Mouse (Mus musculus): ENCODE results near the gene Hmcn1. TPM values are rescaled to one million over a fixed set of nuclear protein-coding genes. Genes with fewer than 3 reads are reported as not detected.

Gene Hmcn1
- total and polyA plus RNA-seq, 3 experiments = not detected

DNA sequence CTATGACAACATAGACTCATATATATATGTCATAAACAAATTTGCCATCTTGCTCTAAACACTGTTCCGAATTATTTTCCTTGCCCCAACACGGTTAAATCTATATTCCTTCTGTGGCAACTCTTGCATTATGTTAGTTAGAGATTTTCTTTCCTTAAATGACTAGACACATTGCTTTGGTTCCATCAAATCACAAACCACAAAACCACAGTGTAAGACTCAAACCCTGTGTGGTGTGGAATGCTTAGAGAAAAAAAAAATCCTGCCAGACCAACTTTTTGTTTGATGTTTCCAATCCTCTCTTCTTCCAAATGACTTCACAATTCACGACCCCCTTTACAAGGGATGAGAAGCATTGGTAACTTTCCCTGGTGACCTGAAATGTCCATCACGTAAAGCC is 231.6 kb downstream of the Hmcn1 start:
- TF ChIP-seq MXI1 (IDR thresholded peaks at IDR 0.05; ENCODE audit: low read depth, low read length) (no peak), ZC3H11A (IDR thresholded peaks at IDR 0.05; ENCODE audit: low read depth, low read length) (no peak)
- Histone ChIP-seq H3K36me3 (ENCODE audit: control insufficient read depth in 1 of 2, insufficient read depth in 2 of 2, low read length in 2 of 2) (no peaks in the 10 kb centered on the region), H3K4me1 (ENCODE audit: control insufficient read depth in 1 of 2, insufficient read depth in 2 of 2, low read length in 2 of 2) (no peaks in the 10 kb centered on the region), H3K27me3 (ENCODE audit: control insufficient read depth in 1 of 2, insufficient read depth in 2 of 2, low read length in 2 of 2) (no peaks in the 10 kb centered on the region), H3K9me3 (replicated peaks; ENCODE audit: insufficient read depth, low read length) (no peaks in the 10 kb centered on the region), H3K4me3 (ENCODE audit: control insufficient read depth in 1 of 2, insufficient read depth in 1 of 2, low read depth in 2 of 2, low read length in 2 of 2) (no peak overlapping the region), H3K27ac (ENCODE audit: control insufficient read depth, low read depth, low read length) (no peak overlapping the region), H3K9ac (ENCODE audit: control insufficient read depth, low read depth, low read length, poor library complexity, severe bottlenecking) (no peak overlapping the region), H3K79me2 (ENCODE audit: control insufficient read depth, insufficient read depth, low read length, poor library complexity) (no peaks in the 10 kb centered on the region)
- no peak for DNase-seq (ENCODE audit: low read depth, low spot score)

DNA sequence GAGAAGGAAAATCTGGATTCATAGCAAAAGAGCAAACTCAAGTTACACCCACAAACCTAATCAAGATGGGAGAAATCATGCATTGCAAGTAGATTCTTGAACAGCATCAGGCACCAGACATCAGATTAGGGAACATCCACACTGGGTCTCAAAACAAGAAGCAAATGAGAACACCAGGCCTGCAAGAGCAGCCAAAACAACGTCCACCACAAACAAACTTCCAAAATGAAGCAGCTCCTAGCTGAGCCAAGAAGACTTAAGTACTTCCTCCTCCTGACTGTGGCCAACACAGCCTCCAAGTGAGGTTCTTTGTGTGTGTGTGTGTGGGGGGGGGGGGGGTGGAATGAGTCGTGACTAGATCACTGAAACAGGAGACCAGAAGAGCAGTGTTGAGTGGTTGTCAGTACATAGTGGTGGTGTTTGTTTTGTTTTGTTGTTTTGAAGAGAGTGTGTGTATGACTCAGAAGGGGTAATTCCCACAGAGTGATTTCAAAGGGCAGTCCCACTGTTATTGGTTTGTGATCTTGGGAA is 232.4 kb downstream of the Hmcn1 start:
- Histone ChIP-seq H3K36me3 (ENCODE audit: control insufficient read depth in 1 of 2, insufficient read depth in 2 of 2, low read length in 2 of 2) (no peaks in the 10 kb centered on the region), H3K4me1 (ENCODE audit: control insufficient read depth in 1 of 2, insufficient read depth in 2 of 2, low read length in 2 of 2) (no peaks in the 10 kb centered on the region), H3K9me3 (replicated peaks; ENCODE audit: insufficient read depth, low read length) (no peaks in the 10 kb centered on the region), H3K79me2 (ENCODE audit: control insufficient read depth, insufficient read depth, low read length, poor library complexity) (no peaks in the 10 kb centered on the region), H3K4me3 (ENCODE audit: control insufficient read depth in 1 of 2, insufficient read depth in 1 of 2, low read depth in 2 of 2, low read length in 2 of 2) (no peak overlapping the region), H3K27me3 (ENCODE audit: control insufficient read depth in 1 of 2, insufficient read depth in 2 of 2, low read length in 2 of 2) (no peaks in the 10 kb centered on the region), H3K9ac (ENCODE audit: control insufficient read depth, low read depth, low read length, poor library complexity, severe bottlenecking) (no peak overlapping the region), H3K27ac (ENCODE audit: control insufficient read depth, low read depth, low read length) (no peak overlapping the region)
- DNase-seq (ENCODE audit: low read depth, low spot score) = no peak
- TF ChIP-seq ZKSCAN1 (IDR thresholded peaks at IDR 0.05; ENCODE audit: low read depth, low read length) (no peak), MYC (IDR thresholded peaks at IDR 0.05; ENCODE audit: low read depth, low read length) (no peak)

DNA sequence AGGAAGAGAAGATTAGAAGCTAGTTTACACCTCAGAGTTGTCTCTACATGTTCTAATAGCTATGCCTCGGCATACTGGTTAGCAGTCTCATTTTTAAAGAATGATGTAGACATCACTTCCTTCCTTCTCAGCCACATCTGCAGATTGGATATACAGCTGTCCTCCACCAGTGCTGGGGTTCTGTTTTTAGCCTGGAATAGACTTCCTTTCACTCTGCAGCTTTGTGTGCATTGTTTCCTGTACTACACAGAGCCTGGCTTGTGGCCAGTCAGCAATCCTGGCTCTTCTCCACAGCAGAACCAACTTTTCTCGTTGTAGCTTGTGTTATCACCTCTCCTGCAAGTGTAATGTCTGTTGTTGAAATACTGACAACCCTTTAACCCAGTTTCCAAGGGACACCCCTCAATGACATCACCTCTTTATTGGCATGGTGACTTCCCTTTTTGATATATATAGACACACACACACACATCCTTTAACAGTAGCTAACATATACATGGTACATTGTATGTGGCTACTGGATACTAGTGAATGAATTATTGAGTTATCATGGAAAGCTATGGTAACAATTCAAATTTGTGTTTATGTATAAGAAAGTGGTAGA is 233.7 kb downstream of the Hmcn1 start:
- Histone ChIP-seq H3K36me3 (ENCODE audit: control insufficient read depth in 1 of 2, insufficient read depth in 2 of 2, low read length in 2 of 2) (no peaks in the 10 kb centered on the region), H3K79me2 (ENCODE audit: control insufficient read depth, insufficient read depth, low read length, poor library complexity) (no peaks in the 10 kb centered on the region), H3K9me3 (replicated peaks; ENCODE audit: insufficient read depth, low read length) (no peaks in the 10 kb centered on the region), H3K4me3 (ENCODE audit: control insufficient read depth in 1 of 2, insufficient read depth in 1 of 2, low read depth in 2 of 2, low read length in 2 of 2) (no peak overlapping the region), H3K9ac (ENCODE audit: control insufficient read depth, low read depth, low read length, poor library complexity, severe bottlenecking) (no peak overlapping the region), H3K27ac (ENCODE audit: control insufficient read depth, low read depth, low read length) (no peak overlapping the region), H3K27me3 (ENCODE audit: control insufficient read depth in 1 of 2, insufficient read depth in 2 of 2, low read length in 2 of 2) (no peaks in the 10 kb centered on the region), H3K4me1 (ENCODE audit: control insufficient read depth in 1 of 2, insufficient read depth in 2 of 2, low read length in 2 of 2) (no peaks in the 10 kb centered on the region)
- no peak for DNase-seq (ENCODE audit: low read depth, low spot score)
- TF ChIP-seq KAT2A (conservative IDR thresholded peaks at IDR 0.05; ENCODE audit: low read depth, low read length) = no peak
- TF ChIP-seq TAL1 (IDR thresholded peaks at IDR 0.05; ENCODE audit: low read length) = no peak
- no peak for TF ChIP-seq RAD21 (IDR thresholded peaks at IDR 0.05; ENCODE audit: low read depth, low read length)
- no peak for TF ChIP-seq TCF12 (IDR thresholded peaks at IDR 0.05; ENCODE audit: low read depth, low read length)
- TF ChIP-seq SMC3 (IDR thresholded peaks at IDR 0.05; ENCODE audit: low read depth, low read length) = no peak
- TF ChIP-seq MXI1 (IDR thresholded peaks at IDR 0.05; ENCODE audit: low read depth, low read length) = no peak
- no peak for TF ChIP-seq USF2 (IDR thresholded peaks at IDR 0.05; ENCODE audit: borderline replicate concordance in 1 of 2, insufficient read depth in 1 of 2, low read depth in 1 of 2, low read length in 2 of 2)
- TF ChIP-seq ZNF384 (IDR thresholded peaks at IDR 0.05; ENCODE audit: low read depth, low read length) = no peak
- no peak for TF ChIP-seq JUND (IDR thresholded peaks at IDR 0.05; ENCODE audit: low read depth, low read length)
- TF ChIP-seq USF1 (IDR thresholded peaks at IDR 0.05; ENCODE audit: low read depth, low read length) = no peak
- TF ChIP-seq MAZ (IDR thresholded peaks at IDR 0.05; ENCODE audit: low read depth, low read length) = no peak
- TF ChIP-seq POLR2AphosphoS2 (IDR thresholded peaks at IDR 0.05; ENCODE audit: low read length) = no peak
- no peak for TF ChIP-seq ZKSCAN1 (IDR thresholded peaks at IDR 0.05; ENCODE audit: low read depth, low read length)
- no peak for TF ChIP-seq NRF1 (IDR thresholded peaks at IDR 0.05; ENCODE audit: insufficient read depth, low read depth, low read length, poor library complexity, severe bottlenecking)
- TF ChIP-seq SIN3A (IDR thresholded peaks at IDR 0.05; ENCODE audit: low read length) = no peak
- no peak for TF ChIP-seq MEF2A (IDR thresholded peaks at IDR 0.05; ENCODE audit: extremely low read depth, insufficient replicate concordance, low read depth, low read length, poor library complexity, severe bottlenecking)
- TF ChIP-seq MAX (IDR thresholded peaks at IDR 0.05; ENCODE audit: low read length) = no peak
